Mouse (Mus musculus): Measurements from ENCODE around the gene 4933417A18Rik.
"Not testable (repeated sequence)": the region's sequence is repeated elsewhere in the genome, so short reads cannot be mapped to it uniquely, and the experiment has no call there.

The 4933417A18Rik gene

GRCm38 (mm10) chr13:34924210-34924609, at the start of gene 4933417A18Rik, which contains the start of gene Fam217a:
Gene 4933417A18Rik (plus strand): TSS chr13:34924409.
Gene Fam217a (minus strand): TSS chr13:34924310.
- no peak for DNase-seq (ENCODE audit: low spot score)

- not testable (repeated sequence) for DNase-seq (ENCODE audit: low spot score)
These were observed 49.5 kb upstream of the 4933417A18Rik start for GRCm38 (mm10) chr13:34874736-34875135.

- DNase-seq (ENCODE audit: low spot score): peak; percentile 92
These were observed 49.0 kb upstream of the 4933417A18Rik start, which contains the start of gene Prpf4b for GRCm38 (mm10) chr13:34875166-34875710. Gene Prpf4b (plus strand): TSS chr13:34875302.

- DNase-seq (ENCODE audit: low spot score): peak; percentile 66
These were observed 48.3 kb upstream of the 4933417A18Rik start for GRCm38 (mm10) chr13:34875741-34876445.

- DNase-seq (ENCODE audit: low spot score): no peak
These were observed 47.7 kb upstream of the 4933417A18Rik start for GRCm38 (mm10) chr13:34876481-34876880.

- DNase-seq (ENCODE audit: low spot score): no peak
These were observed 31.3 kb upstream of the 4933417A18Rik start for GRCm38 (mm10) chr13:34892871-34893270.

GRCm38 (mm10) chr13:34914614-34915013, 9.6 kb upstream of the 4933417A18Rik start:
- no peak for DNase-seq (ENCODE audit: low spot score)

- DNase-seq (ENCODE audit: low spot score): no peak
These were observed 7.6 kb upstream of the 4933417A18Rik start for GRCm38 (mm10) chr13:34916520-34917167.

- no peak for DNase-seq (ENCODE audit: low spot score)
These were observed 10.9 kb downstream of the 4933417A18Rik start for GRCm38 (mm10) chr13:34934931-34935644.

- DNase-seq (ENCODE audit: low spot score): no peak
These were observed 18.2 kb downstream of the 4933417A18Rik start for GRCm38 (mm10) chr13:34942370-34942769.

GRCm38 (mm10) chr13:34951437-34951836, 27.2 kb downstream of the 4933417A18Rik start:
- DNase-seq (ENCODE audit: low spot score): not testable (repeated sequence)

- DNase-seq (ENCODE audit: low spot score): no peak
These were observed 32.7 kb downstream of the 4933417A18Rik start for GRCm38 (mm10) chr13:34956901-34957300.

GRCm38 (mm10) chr13:34958158-34958557, 33.9 kb downstream of the 4933417A18Rik start:
- not testable (repeated sequence) for DNase-seq (ENCODE audit: low spot score)

GRCm38 (mm10) chr13:34960996-34961770, 37.0 kb downstream of the 4933417A18Rik start:
- DNase-seq (ENCODE audit: low spot score): no peak

- DNase-seq (ENCODE audit: low spot score): no peak
These were observed 39.5 kb downstream of the 4933417A18Rik start, which contains the start of gene Eci3 for GRCm38 (mm10) chr13:34963511-34964397. Gene Eci3 (minus strand): TSS chr13:34963810.

- no peak for DNase-seq (ENCODE audit: low spot score)
These were observed 40.2 kb downstream of the 4933417A18Rik start for GRCm38 (mm10) chr13:34964419-34964818.

- no peak for DNase-seq (ENCODE audit: low spot score)
These were observed 40.7 kb downstream of the 4933417A18Rik start for GRCm38 (mm10) chr13:34964866-34965265.

- DNase-seq (ENCODE audit: low spot score): not testable (repeated sequence)
These were observed 41.4 kb downstream of the 4933417A18Rik start for GRCm38 (mm10) chr13:34965647-34966046.

GRCm38 (mm10) chr13:34972456-34972855, 48.2 kb downstream of the 4933417A18Rik start:
- DNase-seq (ENCODE audit: low spot score): not testable (repeated sequence)

- DNase-seq (ENCODE audit: low spot score): peak; percentile 76
These were observed 48.9 kb downstream of the 4933417A18Rik start for GRCm38 (mm10) chr13:34973149-34973548.
